Mouse (Mus musculus) liver, embryonic 15.5 days (tissue): Measurements from ENCODE around the gene Dock4. TPM values are rescaled to one million over a fixed set of nuclear protein-coding genes. Genes with fewer than 3 reads are reported as not detected.

Experiments used
- ATAC-seq: fragments of 200-750 bp; cut with Nextera tagmentation; 2 replicates; pipeline ENCODE4 v1.8.0; 2017; ENCODE audit warnings: moderate number of reproducible peaks, mild to moderate bottlenecking, moderate library complexity; ENCODE audit not compliant: insufficient read depth
- H3K27ac ChIP-seq: fragments of 300-500 bp; sonication (generic); replicated peaks from 2 replicates; pipeline ENCODE4 v1.5.1; 2015; ENCODE audit warnings: mild to moderate bottlenecking, inconsistent platforms
- H3K27me3 ChIP-seq: fragments of 300-500 bp; sonication (generic); 2 replicates; pipeline ENCODE4 v1.6.1; 2015; ENCODE audit warnings: mild to moderate bottlenecking, inconsistent platforms
- H3K36me3 ChIP-seq: fragments of 300-500 bp; sonication (generic); replicated peaks from 2 replicates; pipeline ENCODE4 v1.6.1; 2015; ENCODE audit warnings: moderate library complexity, mild to moderate bottlenecking, inconsistent platforms
- H3K4me1 ChIP-seq: fragments of 300-500 bp; sonication (generic); replicated peaks from 2 replicates; pipeline ENCODE4 v1.6.1; 2015; ENCODE audit warnings: inconsistent platforms
- H3K4me2 ChIP-seq: fragments of 300-500 bp; sonication (generic); 2 replicates; pipeline ENCODE4 v1.6.1; 2015; ENCODE audit warnings: moderate library complexity, mild to moderate bottlenecking, inconsistent platforms
- H3K4me3 ChIP-seq: fragments of 300-500 bp; sonication (generic); replicated peaks from 2 replicates; pipeline ENCODE4 v1.5.1; 2015; ENCODE audit warnings: mild to moderate bottlenecking, inconsistent platforms
- H3K9ac ChIP-seq: fragments of 300-500 bp; sonication (generic); 2 replicates; pipeline ENCODE4 v1.6.1; 2015; ENCODE audit warnings: moderate library complexity, mild to moderate bottlenecking, inconsistent platforms
- H3K9me3 ChIP-seq: fragments of 300-500 bp; sonication (generic); replicated peaks from 2 replicates; pipeline ENCODE4 v1.6.1; 2016; ENCODE audit warnings: inconsistent platforms
- WGBS: fragments of 180-500 bp; shearing (Covaris S2); methylation state at CpG from one replicate; pipeline ENCODE4 v1.1.7; 2015; ENCODE audit warnings: mixed read lengths; ENCODE audit not compliant: insufficient replicate concordance; 5-methylcytosine and 5-hydroxymethylcytosine counted together
- polyA plus RNA-seq: library from polyadenylated mRNA; unstranded; fragments of >200 nt; fragmentation: Nextera tagmentation; extraction: Ambion mirVana; gene quantifications from 2 replicates; pipeline ENCODE4 v1.2.1, GENCODE M21; 2015

The Dock4 gene
- polyA plus RNA-seq, 1 experiment from 2014 or later = 0.94 TPM

GRCm38 (mm10) chr12:40659689-40660088 is 213.9 kb downstream of the Dock4 start:
- no peak overlapping the region for H3K27ac ChIP-seq
- whole genome bisulfite sequencing = 51% methylated on average over 6 of the region's 6 CpGs
- H3K36me3 ChIP-seq = no peaks in the 10 kb centered on the region
- H3K27me3 ChIP-seq = no peaks in the 10 kb centered on the region
- no peak for ATAC-seq
- H3K9ac ChIP-seq = no peak overlapping the region
- H3K4me1 ChIP-seq = no peaks in the 10 kb centered on the region
- no peak overlapping the region for H3K4me3 ChIP-seq
- H3K9me3 ChIP-seq = no peaks in the 10 kb centered on the region
- no peak overlapping the region for H3K4me2 ChIP-seq

- H3K4me3 ChIP-seq = no peak overlapping the region
- no peak for ATAC-seq
- no peak overlapping the region for H3K9ac ChIP-seq
- H3K4me1 ChIP-seq = no peaks in the 10 kb centered on the region
- H3K36me3 ChIP-seq = no peaks in the 10 kb centered on the region
- H3K27me3 ChIP-seq = no peaks in the 10 kb centered on the region
- no peaks in the 10 kb centered on the region for H3K9me3 ChIP-seq
- WGBS = 61% methylated on average over 2 of the region's 2 CpGs
- H3K4me2 ChIP-seq = no peak overlapping the region
- no peak overlapping the region for H3K27ac ChIP-seq
These were observed 223.7 kb downstream of the Dock4 start for GRCm38 (mm10) chr12:40669460-40669859.

GRCm38 (mm10) chr12:40670766-40671165 is 225.0 kb downstream of the Dock4 start:
- Histone ChIP-seq H3K4me3 (no peak overlapping the region), H3K36me3 (no peaks in the 10 kb centered on the region), H3K4me2 (no peak overlapping the region), H3K9me3 (no peaks in the 10 kb centered on the region), H3K9ac (no peak overlapping the region), H3K27ac (no peak overlapping the region), H3K4me1 (no peaks in the 10 kb centered on the region), H3K27me3 (no peaks in the 10 kb centered on the region)
- no peak for ATAC-seq

- WGBS = 52% methylated on average over 4 of the region's 4 CpGs
- Histone ChIP-seq H3K4me3 (no peak overlapping the region), H3K9me3 (no peaks in the 10 kb centered on the region), H3K27ac (no peak overlapping the region), H3K27me3 (no peaks in the 10 kb centered on the region), H3K4me2 (no peak overlapping the region), H3K4me1 (no peaks in the 10 kb centered on the region), H3K36me3 (no peaks in the 10 kb centered on the region), H3K9ac (no peak overlapping the region)
- ATAC-seq = no peak
These were observed 234.0 kb downstream of the Dock4 start for GRCm38 (mm10) chr12:40679713-40680112.

GRCm38 (mm10) chr12:40680551-40680950 is 234.8 kb downstream of the Dock4 start:
- Histone ChIP-seq H3K27ac (no peak overlapping the region), H3K9me3 (no peaks in the 10 kb centered on the region), H3K4me1 (no peaks in the 10 kb centered on the region), H3K9ac (no peak overlapping the region), H3K36me3 (no peaks in the 10 kb centered on the region), H3K4me2 (no peak overlapping the region), H3K4me3 (no peak overlapping the region), H3K27me3 (no peaks in the 10 kb centered on the region)
- ATAC-seq = no peak
- 85% methylated on average over 1 of the region's 1 CpGs for WGBS

GRCm38 (mm10) chr12:40691444-40691843 is 245.7 kb downstream of the Dock4 start:
- Histone ChIP-seq H3K27ac (no peak overlapping the region), H3K36me3 (no peaks in the 10 kb centered on the region), H3K4me2 (no peak overlapping the region), H3K9me3 (no peaks in the 10 kb centered on the region), H3K4me1 (no peaks in the 10 kb centered on the region), H3K4me3 (no peak overlapping the region), H3K9ac (no peak overlapping the region), H3K27me3 (no peaks in the 10 kb centered on the region)
- WGBS = 57% methylated on average over 4 of the region's 4 CpGs
- ATAC-seq = no peak

GRCm38 (mm10) chr12:40694082-40694721 is 248.4 kb downstream of the Dock4 start:
- H3K4me2 ChIP-seq = no peak overlapping the region
- no peaks in the 10 kb centered on the region for H3K9me3 ChIP-seq
- 35% methylated on average over 2 of the region's 2 CpGs for WGBS
- H3K4me1 ChIP-seq = no peaks in the 10 kb centered on the region
- H3K27ac ChIP-seq = no peak overlapping the region
- no peak overlapping the region for H3K9ac ChIP-seq
- no peaks in the 10 kb centered on the region for H3K36me3 ChIP-seq
- H3K4me3 ChIP-seq = no peak overlapping the region
- no peak for ATAC-seq
- H3K27me3 ChIP-seq = no peaks in the 10 kb centered on the region

GRCm38 (mm10) chr12:40698330-40698729 is 252.6 kb downstream of the Dock4 start:
- H3K27me3 ChIP-seq = no peaks in the 10 kb centered on the region
- WGBS = 65% methylated on average over 4 of the region's 4 CpGs
- no peak overlapping the region for H3K4me2 ChIP-seq
- no peaks in the 10 kb centered on the region for H3K36me3 ChIP-seq
- no peaks in the 10 kb centered on the region for H3K4me1 ChIP-seq
- ATAC-seq = no peak
- H3K4me3 ChIP-seq = no peak overlapping the region
- H3K27ac ChIP-seq = no peak overlapping the region
- H3K9ac ChIP-seq = no peak overlapping the region
- no peaks in the 10 kb centered on the region for H3K9me3 ChIP-seq

- no peaks in the 10 kb centered on the region for H3K27me3 ChIP-seq
- no peaks in the 10 kb centered on the region for H3K36me3 ChIP-seq
- no peaks in the 10 kb centered on the region for H3K9me3 ChIP-seq
- H3K4me2 ChIP-seq = no peak overlapping the region
- no peak overlapping the region for H3K9ac ChIP-seq
- H3K4me1 ChIP-seq = no peaks in the 10 kb centered on the region
- ATAC-seq = no peak
- H3K4me3 ChIP-seq = no peak overlapping the region
- no peak overlapping the region for H3K27ac ChIP-seq
- 47% methylated on average over 5 of the region's 5 CpGs for WGBS
These were observed 256.6 kb downstream of the Dock4 start for GRCm38 (mm10) chr12:40702233-40702792.

- Histone ChIP-seq H3K4me3 (no peak overlapping the region), H3K9ac (no peak overlapping the region), H3K36me3 (no peaks in the 10 kb centered on the region), H3K4me1 (no peaks in the 10 kb centered on the region), H3K27ac (no peak overlapping the region), H3K27me3 (no peaks in the 10 kb centered on the region), H3K4me2 (no peak overlapping the region), H3K9me3 (no peaks in the 10 kb centered on the region)
- no peak for ATAC-seq
- 44% methylated on average over 5 of the region's 5 CpGs for WGBS
These were observed 258.5 kb downstream of the Dock4 start for GRCm38 (mm10) chr12:40704296-40704695.

- WGBS = 29% methylated on average over 1 of the region's 1 CpGs
- no peak for ATAC-seq
These were observed 261.4 kb downstream of the Dock4 start for GRCm38 (mm10) chr12:40707108-40707507.

GRCm38 (mm10) chr12:40709094-40709493 is 263.3 kb downstream of the Dock4 start:
- no peak overlapping the region for H3K4me2 ChIP-seq
- H3K36me3 ChIP-seq = no peaks in the 10 kb centered on the region
- ATAC-seq = no peak
- no peaks in the 10 kb centered on the region for H3K4me1 ChIP-seq
- WGBS = 20% methylated on average over 2 of the region's 2 CpGs
- no peak overlapping the region for H3K27ac ChIP-seq
- no peak overlapping the region for H3K9ac ChIP-seq
- H3K27me3 ChIP-seq = no peaks in the 10 kb centered on the region
- no peak overlapping the region for H3K4me3 ChIP-seq
- no peaks in the 10 kb centered on the region for H3K9me3 ChIP-seq

More at GRCm38 (mm10) chr12:40707108-40707507, 261.4 kb downstream of the Dock4 start:
- Histone ChIP-seq H3K27me3 (no peaks in the 10 kb centered on the region), H3K4me3 (no peak overlapping the region), H3K4me2 (no peak overlapping the region), H3K36me3 (no peaks in the 10 kb centered on the region), H3K27ac (no peak overlapping the region), H3K4me1 (no peaks in the 10 kb centered on the region), H3K9ac (no peak overlapping the region), H3K9me3 (no peaks in the 10 kb centered on the region)
